Mouse (Mus musculus) limb, embryonic 11.5 days (tissue): Measurements from ENCODE around the gene Itga9. TPM values are rescaled to one million over a fixed set of nuclear protein-coding genes. Genes with fewer than 3 reads are reported as not detected.

Experiments
- ATAC-seq: fragments of 200-750 bp; cut with Nextera tagmentation; 2 replicates; pipeline ENCODE4 v1.8.0; 2017; ENCODE audit warnings: low read depth; ENCODE audit not compliant: insufficient number of reproducible peaks, low FRiP score, low TSS enrichment
- DNase-seq: peaks from one replicate; pipeline ENCODE4 v3.0.0-alpha.2; 2015; ENCODE audit warnings: low spot score
- H3K27ac ChIP-seq: fragments of 300-500 bp; sonication (generic); replicated peaks from 2 replicates; pipeline ENCODE4 v1.5.1; 2014; ENCODE audit warnings: low read depth, mild to moderate bottlenecking, low read length
- H3K27me3 ChIP-seq: fragments of 300-500 bp; sonication (generic); 2 replicates; pipeline ENCODE4 v1.6.1; 2014; ENCODE audit warnings: mild to moderate bottlenecking, low read length, mixed read lengths; ENCODE audit not compliant: control insufficient read depth, insufficient read depth
- H3K36me3 ChIP-seq: fragments of 300-500 bp; sonication (generic); 2 replicates; pipeline ENCODE4 v1.6.1; 2014; ENCODE audit warnings: mild to moderate bottlenecking, low read length, moderate library complexity, mixed read lengths; ENCODE audit not compliant: control insufficient read depth, insufficient read depth
- H3K4me1 ChIP-seq: fragments of 300-500 bp; sonication (generic); 2 replicates; pipeline ENCODE4 v1.6.1; 2014; ENCODE audit warnings: low read length, mixed read lengths; ENCODE audit not compliant: control insufficient read depth, insufficient read depth
- H3K4me2 ChIP-seq: fragments of 300-500 bp; sonication (generic); 2 replicates; pipeline ENCODE4 v1.6.1; 2014; ENCODE audit warnings: low read depth, mild to moderate bottlenecking, moderate library complexity; ENCODE audit not compliant: severe bottlenecking
- H3K4me3 ChIP-seq: fragments of 300-500 bp; sonication (generic); 2 replicates; pipeline ENCODE4 v1.5.1; 2014; ENCODE audit warnings: low read depth, low read length
- H3K9ac ChIP-seq: fragments of 300-500 bp; sonication (generic); 2 replicates; pipeline ENCODE4 v1.6.1; 2014; ENCODE audit warnings: mild to moderate bottlenecking, low read length
- H3K9me3 ChIP-seq: fragments of 300-500 bp; sonication (generic); 2 replicates; pipeline ENCODE4 v1.6.1; 2016; ENCODE audit warnings: low read length; ENCODE audit not compliant: control insufficient read depth
- WGBS: fragments of 180-500 bp; shearing (Covaris S2); extraction: QIAGEN DNeasy Blood & Tissue Kit; methylation state at CpG from one replicate; pipeline ENCODE4 v1.1.7; 2014; 5-methylcytosine and 5-hydroxymethylcytosine counted together
- polyA plus RNA-seq: library from polyadenylated mRNA; unstranded; fragments of >200 nt; fragmentation: Nextera tagmentation; extraction: Ambion mirVana; gene quantifications from 2 replicates; pipeline ENCODE4 v1.2.1, GENCODE M21; 2014

Itga9 gene
- polyA plus RNA-seq, 1 experiment from 2014 or later, result 7.7 TPM

DNA sequence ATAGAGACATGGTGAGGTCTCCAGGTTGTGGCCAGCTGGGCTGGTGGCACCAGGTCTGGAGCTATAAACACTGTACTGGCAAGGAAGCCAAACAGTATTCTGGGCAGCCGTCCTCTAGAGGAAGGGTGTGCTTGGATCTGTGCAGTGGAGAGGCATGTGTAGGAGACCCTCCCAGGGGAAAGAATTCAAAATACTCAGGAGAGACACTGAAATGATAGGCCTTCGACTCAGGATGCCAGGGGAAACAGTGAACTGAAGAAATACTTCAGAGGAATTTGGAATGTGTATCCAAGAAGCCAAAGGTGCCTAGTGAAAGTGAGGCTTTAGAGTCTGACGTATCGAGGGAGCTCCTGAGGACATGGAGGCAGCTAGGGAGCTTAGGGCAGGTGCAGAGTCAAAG lies 343.2 kb downstream of the Itga9 start:
- Histone ChIP-seq H3K4me2 (no peak overlapping the region), H3K4me1 (peaks cover 7% of the 10 kb centered on the region; the same call in 1 of the 2 replicates), H3K4me3 (no peak overlapping the region), H3K9me3 (no peaks in the 10 kb centered on the region), H3K36me3 (no peaks in the 10 kb centered on the region), H3K27ac (no peak overlapping the region), H3K9ac (no peak overlapping the region), H3K27me3 (no peaks in the 10 kb centered on the region)
- no peak for DNase-seq
- no peak for ATAC-seq
- WGBS, result 74% methylated on average over 4 of the region's 4 CpGs

DNA sequence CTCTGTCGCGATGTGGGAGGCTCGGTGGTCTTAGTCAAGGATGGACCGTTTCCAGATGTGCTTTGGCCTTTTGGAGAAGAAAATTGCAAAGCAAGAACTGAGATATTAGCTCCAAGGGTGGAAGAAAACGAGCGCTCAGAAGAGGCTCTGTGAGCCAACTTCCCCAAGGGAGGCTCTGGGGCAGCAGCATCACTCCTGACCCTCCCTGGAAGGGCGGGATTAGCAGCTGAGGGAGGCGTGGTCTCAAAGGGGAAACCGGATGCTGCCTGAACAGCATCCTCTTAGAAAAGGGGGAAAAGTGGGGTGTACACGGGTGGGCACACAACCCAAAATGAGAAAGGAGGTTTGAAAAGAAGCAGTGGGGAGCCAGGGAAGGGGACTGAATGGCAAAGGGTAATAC lies 343.6 kb downstream of the Itga9 start:
- Histone ChIP-seq H3K36me3 (no peaks in the 10 kb centered on the region), H3K27me3 (no peaks in the 10 kb centered on the region), H3K4me1 (peaks cover 7% of the 10 kb centered on the region; the same call in 1 of the 2 replicates), H3K4me3 (no peak overlapping the region), H3K27ac (no peak overlapping the region), H3K9ac (no peak overlapping the region), H3K4me2 (no peak overlapping the region), H3K9me3 (no peaks in the 10 kb centered on the region)
- ATAC-seq (no peak), DNase-seq (no peak)
- 66% methylated on average over 10 of the region's 10 CpGs for WGBS

Other genes with a start within 250 kb of the Itga9 start
- 0.67 and 1.1 TPM in 2 replicates for gene Eomes, start 128.5 kb upstream of the Itga9 start, polyA plus RNA-seq
- gene Golga4, start 100.4 kb upstream of the Itga9 start, polyA plus RNA-seq, result 49.5 and 60.1 TPM in 2 replicates